8 mouse cellular contexts compared by ENCODE assay signal in the genomic region with DNA sequence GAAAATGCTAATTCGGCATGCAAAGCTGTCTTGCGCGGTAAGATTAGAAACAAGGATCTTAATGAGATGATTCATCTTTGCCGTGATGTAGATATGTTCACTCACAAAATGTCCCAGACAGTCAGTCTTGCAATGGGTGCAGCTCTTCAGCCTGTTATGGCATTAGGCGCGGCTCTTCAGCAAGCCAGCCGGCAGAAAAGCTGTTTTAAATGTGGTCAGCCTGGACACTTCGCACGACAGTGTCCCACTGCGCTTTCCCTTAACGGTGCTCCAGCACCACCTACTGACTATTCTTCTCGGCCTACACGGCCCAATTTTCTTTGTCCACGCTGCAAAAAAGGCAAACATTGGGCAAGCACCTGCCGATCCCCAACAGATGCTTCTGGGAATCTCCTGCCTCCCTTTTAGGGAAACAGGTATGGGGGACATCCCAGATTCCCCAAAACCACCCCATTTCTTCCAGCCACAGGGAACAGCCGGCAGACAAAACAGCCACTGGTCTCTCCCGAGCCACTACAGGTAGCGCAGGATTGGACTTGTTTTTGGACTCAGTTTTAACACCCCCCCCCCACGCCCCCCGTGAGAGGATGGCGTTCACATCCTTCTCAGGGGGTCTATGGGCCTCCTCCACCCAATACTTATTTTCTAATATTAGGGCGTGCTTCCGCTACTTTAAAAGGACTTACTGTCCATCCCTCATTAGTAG. TPM values are rescaled to one million over a fixed set of nuclear protein-coding genes. Genes with fewer than 3 reads are reported as not detected.
DNase-seq lines count a peak whose midpoint lies in the region; ATAC-seq and TF ChIP-seq lines count a peak whose summit lies in the region.

No protein-coding gene starts in this region.

- H3K9me3 ChIP-seq in intestine, embryonic 15.5 days: no peaks in the 10 kb centered on the region
- H3K9me3 ChIP-seq in limb, embryonic 11.5 days (ENCODE audit: control insufficient read depth, low read length): no peaks in the 10 kb centered on the region
- H3K9me3 ChIP-seq in midbrain, embryonic 13.5 days: no peaks in the 10 kb centered on the region

- peak; percentile 74 for ATAC-seq in frontal cortex, adult (ENCODE audit: low TSS enrichment)
- peak; percentile 54; the same call in 1 of the 2 replicates for ATAC-seq in intestine, embryonic 15.5 days
- peak; percentile 55; the same call in 1 of the 2 replicates for ATAC-seq in limb, embryonic 11.5 days (ENCODE audit: insufficient number of reproducible peaks, low FRiP score, low TSS enrichment, low read depth)
- peak; percentile 84 for ATAC-seq in midbrain, embryonic 13.5 days

- peak overlapping the region; percentile 53 for H3K4me3 ChIP-seq in intestine, embryonic 15.5 days (replicated peaks)
- H3K4me3 ChIP-seq in limb, embryonic 11.5 days (ENCODE audit: low read depth, low read length): peak overlapping the region; percentile 18
- H3K4me3 ChIP-seq in midbrain, embryonic 13.5 days (replicated peaks): peak overlapping the region; percentile 57
- no peak overlapping the region for H3K4me3 ChIP-seq in thymus, adult 2 months (ENCODE audit: control insufficient read depth, insufficient read depth, low read length)

- H3K36me3 ChIP-seq in intestine, embryonic 15.5 days: no peaks in the 10 kb centered on the region
- H3K36me3 ChIP-seq in limb, embryonic 11.5 days (ENCODE audit: control insufficient read depth, insufficient read depth, low read length): no peaks in the 10 kb centered on the region
- H3K36me3 ChIP-seq in midbrain, embryonic 13.5 days: no peaks in the 10 kb centered on the region
- H3K36me3 ChIP-seq in thymus, adult 2 months (ENCODE audit: control insufficient read depth, insufficient read depth, low read length): no peaks in the 10 kb centered on the region

- H3K4me1 ChIP-seq in intestine, embryonic 15.5 days (replicated peaks): peaks cover 12% of the 10 kb centered on the region; the same call in 1 of the 2 replicates
- 0 out of 2 replicates have a peak, but pooled peaks cover 3% of the 10 kb centered on the region for H3K4me1 ChIP-seq in limb, embryonic 11.5 days (ENCODE audit: control insufficient read depth, insufficient read depth, low read length)
- H3K4me1 ChIP-seq in midbrain, embryonic 13.5 days (replicated peaks): peaks cover 19% of the 10 kb centered on the region
- 0 out of 2 replicates have a peak, but pooled peaks cover 2% of the 10 kb centered on the region for H3K4me1 ChIP-seq in thymus, adult 2 months (replicated peaks; ENCODE audit: control insufficient read depth, insufficient read depth, low read length)

- no peaks in the 10 kb centered on the region for H3K27me3 ChIP-seq in intestine, embryonic 15.5 days (replicated peaks)
- no peaks in the 10 kb centered on the region for H3K27me3 ChIP-seq in limb, embryonic 11.5 days (ENCODE audit: control insufficient read depth, insufficient read depth, low read length)
- H3K27me3 ChIP-seq in midbrain, embryonic 13.5 days: peaks cover 19% of the 10 kb centered on the region
- H3K27me3 ChIP-seq in thymus, adult 2 months (ENCODE audit: control insufficient read depth, insufficient read depth, low read length): no peaks in the 10 kb centered on the region; the same call in 1 of the 2 replicates

- peak; percentile 22 to 40 for DNase-seq in adrenal gland, adult 18-20 months (ENCODE audit: low spot score in 2 of 2)
- DNase-seq in cerebellum, adult 18-20 months: peak; percentile 62 to 66
- peak; percentile 70 for DNase-seq in limb, embryonic 11.5 days (ENCODE audit: low spot score)
- peak; percentile 61 for DNase-seq in testis, postnatal 10 days (ENCODE audit: low spot score)
- DNase-seq in thymus, adult 2 months: no peak

- peak overlapping the region; percentile 85 for H3K4me2 ChIP-seq in intestine, embryonic 15.5 days (replicated peaks)
- peak overlapping the region; percentile 81 for H3K4me2 ChIP-seq in limb, embryonic 11.5 days (ENCODE audit: low read depth, severe bottlenecking)
- H3K4me2 ChIP-seq in midbrain, embryonic 13.5 days (replicated peaks): peak overlapping the region; percentile 87

- no peak for TF ChIP-seq POLR2A in thymus, adult 2 months (IDR thresholded peaks at IDR 0.05; ENCODE audit: control insufficient read depth, extremely low read depth, insufficient read depth, low read length, poor library complexity)

- H3K27ac ChIP-seq in intestine, embryonic 15.5 days: peak overlapping the region; percentile 89; the same call in 1 of the 2 replicates
- no peak overlapping the region for H3K27ac ChIP-seq in limb, embryonic 11.5 days (replicated peaks; ENCODE audit: low read depth, low read length)
- peak overlapping the region; percentile 71 for H3K27ac ChIP-seq in midbrain, embryonic 13.5 days
- H3K27ac ChIP-seq in thymus, adult 2 months (ENCODE audit: control insufficient read depth, insufficient read depth, low read length): no peak overlapping the region

- no peak for TF ChIP-seq CTCF in thymus, adult 2 months (IDR thresholded peaks at IDR 0.05; ENCODE audit: borderline replicate concordance, control insufficient read depth, extremely low read depth, insufficient read depth, low read length, poor library complexity)

- peak overlapping the region; percentile 26; the same call in 1 of the 2 replicates for H3K9ac ChIP-seq in intestine, embryonic 15.5 days
- H3K9ac ChIP-seq in limb, embryonic 11.5 days (ENCODE audit: low read length): no peak overlapping the region
- H3K9ac ChIP-seq in midbrain, embryonic 13.5 days (replicated peaks): peak overlapping the region; percentile 53

- WGBS in intestine, embryonic 15.5 days: 18% methylated on average over 23 of the region's 23 CpGs
- WGBS in limb, embryonic 11.5 days: 10% methylated on average over 23 of the region's 23 CpGs
- WGBS in midbrain, embryonic 13.5 days: 21% methylated on average over 23 of the region's 23 CpGs
- 28% methylated on average over 23 of the region's 23 CpGs for WGBS in thymus, adult 2 months

RNA-seq across cellular contexts. Expression of gene Gm4559, which starts 11.1 kb away (rescaled TPM):
- total RNA-seq in adrenal gland, adult 18-20 months (2021): not detected
- polyA plus RNA-seq in intestine, embryonic 15.5 days (2015; fragmentation: Nextera tagmentation; extraction: Ambion mirVana): not detected in 2 replicates
- polyA plus RNA-seq in limb, embryonic 11.5 days (2014; fragmentation: Nextera tagmentation; extraction: Ambion mirVana): not detected in 2 replicates
- polyA plus RNA-seq in midbrain, embryonic 13.5 days (2015; fragmentation: Nextera tagmentation; extraction: Ambion mirVana): not detected in 2 replicates
- not detected in 2 replicates for polyA plus RNA-seq in thymus, adult 2 months (2012; rRNA removed)

RNA-seq across cellular contexts. Expression of gene Krtap5-1, which starts 11.6 kb away (rescaled TPM):
- not detected for total RNA-seq in adrenal gland, adult 18-20 months (2021)
- polyA plus RNA-seq in intestine, embryonic 15.5 days (2015; fragmentation: Nextera tagmentation; extraction: Ambion mirVana): not detected in 2 replicates
- polyA plus RNA-seq in limb, embryonic 11.5 days (2014; fragmentation: Nextera tagmentation; extraction: Ambion mirVana): not detected in 2 replicates
- polyA plus RNA-seq in midbrain, embryonic 13.5 days (2015; fragmentation: Nextera tagmentation; extraction: Ambion mirVana): not detected in 2 replicates
- polyA plus RNA-seq in thymus, adult 2 months (2012; rRNA removed): not detected in 2 replicates

RNA-seq across cellular contexts. Expression of gene Krtap5-4, which starts 18.1 kb away (rescaled TPM):
- total RNA-seq in adrenal gland, adult 18-20 months (2021): not detected
- not detected in 2 replicates for polyA plus RNA-seq in intestine, embryonic 15.5 days (2015; fragmentation: Nextera tagmentation; extraction: Ambion mirVana)
- polyA plus RNA-seq in limb, embryonic 11.5 days (2014; fragmentation: Nextera tagmentation; extraction: Ambion mirVana): not detected in 2 replicates
- polyA plus RNA-seq in midbrain, embryonic 13.5 days (2015; fragmentation: Nextera tagmentation; extraction: Ambion mirVana): not detected in 2 replicates
- polyA plus RNA-seq in thymus, adult 2 months (2012; rRNA removed): not detected in 2 replicates

RNA-seq across cellular contexts. Expression of gene Gm2431, which starts 27.1 kb away (rescaled TPM):
- not detected for total RNA-seq in adrenal gland, adult 18-20 months (2021)
- not detected in 2 replicates for polyA plus RNA-seq in intestine, embryonic 15.5 days (2015; fragmentation: Nextera tagmentation; extraction: Ambion mirVana)
- polyA plus RNA-seq in limb, embryonic 11.5 days (2014; fragmentation: Nextera tagmentation; extraction: Ambion mirVana): not detected in 2 replicates
- not detected in 2 replicates for polyA plus RNA-seq in midbrain, embryonic 13.5 days (2015; fragmentation: Nextera tagmentation; extraction: Ambion mirVana)
- not detected in 2 replicates for polyA plus RNA-seq in thymus, adult 2 months (2012; rRNA removed)

RNA-seq across cellular contexts. Expression of gene Gm40460, which starts 44.4 kb away (rescaled TPM):
- total RNA-seq in adrenal gland, adult 18-20 months (2021): not detected
- polyA plus RNA-seq in intestine, embryonic 15.5 days (2015; fragmentation: Nextera tagmentation; extraction: Ambion mirVana): not detected in 2 replicates
- not detected in 2 replicates for polyA plus RNA-seq in limb, embryonic 11.5 days (2014; fragmentation: Nextera tagmentation; extraction: Ambion mirVana)
- not detected in 2 replicates for polyA plus RNA-seq in midbrain, embryonic 13.5 days (2015; fragmentation: Nextera tagmentation; extraction: Ambion mirVana)
- polyA plus RNA-seq in thymus, adult 2 months (2012; rRNA removed): 0.19 TPM in 1 of 2 replicates, not detected in the other

Comparison
In these comparisons a context has a peak if more than half of its experiments do, and no peak if none do; other contexts are left out.
1. H3K27ac ChIP-seq: peak in intestine, embryonic 15.5 days (single experiment) and midbrain, embryonic 13.5 days (single experiment); none in limb, embryonic 11.5 days (single experiment) and thymus, adult 2 months (single experiment).
2. Peak in every context shown above with its lines, with median percentiles within 50 percentile points of each other: ATAC-seq and H3K4me2 ChIP-seq.